Mouse (Mus musculus) neural tube, embryonic 13.5 days (tissue): ENCODE results near the gene Tnxb. TPM values are rescaled to one million over a fixed set of nuclear protein-coding genes. Genes with fewer than 3 reads are reported as not detected.
"Not testable (repeated sequence)": the region's sequence is repeated elsewhere in the genome, so short reads cannot be mapped to it uniquely, and the experiment has no call there.

Experiments
- ATAC-seq: fragments of 200-750 bp; cut with Nextera tagmentation; 2 replicates; pipeline ENCODE4 v1.8.0; 2017; ENCODE audit warnings: low read depth, mild to moderate bottlenecking, moderate TSS enrichment, moderate library complexity
- H3K27ac ChIP-seq: fragments of 300-500 bp; sonication (generic); replicated peaks from 2 replicates; pipeline ENCODE4 v1.5.1; 2015; ENCODE audit warnings: moderate library complexity, mild to moderate bottlenecking, inconsistent platforms
- H3K27me3 ChIP-seq: fragments of 300-500 bp; sonication (generic); 2 replicates; pipeline ENCODE4 v1.6.1; 2015; ENCODE audit warnings: mild to moderate bottlenecking, inconsistent platforms
- H3K36me3 ChIP-seq: fragments of 300-500 bp; sonication (generic); 2 replicates; pipeline ENCODE4 v1.6.1; 2015; ENCODE audit warnings: mild to moderate bottlenecking, inconsistent platforms
- H3K4me1 ChIP-seq: fragments of 300-500 bp; sonication (generic); replicated peaks from 2 replicates; pipeline ENCODE4 v1.6.1; 2015; ENCODE audit warnings: inconsistent platforms
- H3K4me2 ChIP-seq: fragments of 300-500 bp; sonication (generic); 2 replicates; pipeline ENCODE4 v1.6.1; 2015; ENCODE audit warnings: inconsistent platforms, mild to moderate bottlenecking, moderate library complexity
- H3K4me3 ChIP-seq: fragments of 300-500 bp; sonication (generic); 2 replicates; pipeline ENCODE4 v1.5.1; 2015; ENCODE audit warnings: mild to moderate bottlenecking, inconsistent platforms
- H3K9ac ChIP-seq: fragments of 300-500 bp; sonication (generic); 2 replicates; pipeline ENCODE4 v1.6.1; 2015; ENCODE audit warnings: moderate library complexity, mild to moderate bottlenecking, inconsistent platforms
- H3K9me3 ChIP-seq: fragments of 300-500 bp; sonication (generic); 2 replicates; pipeline ENCODE4 v1.6.1; 2016; ENCODE audit warnings: inconsistent platforms
- WGBS: fragments of 180-500 bp; shearing (Covaris S2); methylation state at CpG from one replicate; pipeline ENCODE4 v1.1.7; 2015; 5-methylcytosine and 5-hydroxymethylcytosine counted together
- polyA plus RNA-seq: library from polyadenylated mRNA; unstranded; fragments of >200 nt; fragmentation: Nextera tagmentation; extraction: Ambion mirVana; gene quantifications from 2 replicates; pipeline ENCODE4 v1.2.1, GENCODE M21; 2015

The Tnxb gene
- polyA plus RNA-seq, 1 experiment from 2014 or later, result 0.11 TPM

DNA sequence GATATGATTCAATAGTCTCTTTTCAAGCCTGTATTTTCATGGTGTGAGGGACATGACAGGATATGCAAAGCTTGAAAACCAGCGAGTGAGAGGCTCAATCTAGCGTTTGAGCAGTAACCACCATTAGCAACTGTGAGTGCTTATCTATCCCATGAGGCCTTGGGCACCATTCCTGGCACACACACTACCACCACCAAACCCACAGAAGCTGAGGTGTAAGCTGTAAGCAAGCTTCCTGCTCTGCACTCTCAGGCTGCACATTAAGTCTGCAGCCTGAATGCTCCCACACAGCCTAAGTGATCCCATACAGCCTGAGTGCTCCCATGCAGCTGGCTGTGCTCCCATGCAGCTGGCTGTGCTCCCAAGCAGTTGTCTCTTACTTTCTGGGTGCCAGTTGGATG is 30.3 kb downstream of the Tnxb start:
- 65% methylated on average over 2 of the region's 2 CpGs for WGBS
- ATAC-seq, result no peak
- peaks cover 16% of the 10 kb centered on the region for H3K4me1 ChIP-seq
- no peak overlapping the region for H3K4me2 ChIP-seq
- H3K36me3 ChIP-seq, result no peaks in the 10 kb centered on the region
- H3K9ac ChIP-seq, result no peak overlapping the region
- H3K4me3 ChIP-seq, result no peak overlapping the region
- H3K27me3 ChIP-seq, result no peaks in the 10 kb centered on the region
- H3K9me3 ChIP-seq, result no peaks in the 10 kb centered on the region
- peak overlapping the region; percentile 61 for H3K27ac ChIP-seq

DNA sequence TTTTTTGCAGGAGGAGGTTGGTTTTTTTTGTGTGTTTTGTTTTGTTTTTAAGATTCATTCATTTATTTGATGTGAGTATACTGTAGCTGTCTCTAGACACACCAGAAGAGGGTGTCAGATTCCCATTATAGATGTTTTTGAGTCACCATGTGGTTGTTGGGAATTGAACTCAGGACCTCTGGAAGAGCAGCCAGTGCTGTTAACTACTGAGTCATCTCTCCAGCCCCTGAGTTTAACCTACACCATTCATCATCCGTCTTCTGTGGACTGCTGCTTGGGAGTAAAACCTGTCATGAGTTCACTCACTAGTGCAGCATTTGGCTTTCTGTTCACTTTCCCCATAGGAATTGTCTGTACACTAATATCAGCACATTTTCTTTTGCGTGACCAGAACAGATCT is 36.1 kb downstream of the Tnxb start:
- H3K27ac ChIP-seq, H3K4me2 ChIP-seq, ATAC-seq, H3K4me3 ChIP-seq, H3K36me3 ChIP-seq, H3K4me1 ChIP-seq, H3K27me3 ChIP-seq, H3K9ac ChIP-seq, H3K9me3 ChIP-seq: not testable (repeated sequence)
- WGBS, result 80% methylated on average over 2 of the region's 2 CpGs

DNA sequence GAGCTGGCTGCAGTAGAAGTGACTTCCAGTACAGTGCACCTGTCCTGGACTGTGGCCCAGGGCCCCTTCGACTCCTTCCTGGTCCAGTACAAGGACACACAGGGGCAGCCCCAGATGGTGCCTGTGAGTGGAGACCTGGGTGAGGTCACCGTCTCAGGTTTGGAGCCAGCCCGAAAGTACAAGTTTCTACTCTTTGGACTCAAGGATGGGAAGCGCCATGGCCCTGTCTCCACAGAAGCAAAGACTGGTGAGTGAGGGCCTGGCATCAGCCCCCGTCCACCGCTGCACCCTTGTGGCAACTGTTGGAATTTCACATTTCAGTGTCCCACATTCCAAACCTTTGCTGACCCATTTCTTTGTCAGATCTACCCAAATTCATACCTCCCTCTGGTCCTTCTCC is 42.6 kb downstream of the Tnxb start:
- H3K36me3 ChIP-seq, result no peaks in the 10 kb centered on the region
- H3K9ac ChIP-seq, result no peak overlapping the region
- H3K27ac ChIP-seq, result no peak overlapping the region
- no peaks in the 10 kb centered on the region for H3K4me1 ChIP-seq
- H3K9me3 ChIP-seq, result no peaks in the 10 kb centered on the region
- no peak overlapping the region for H3K4me2 ChIP-seq
- no peaks in the 10 kb centered on the region for H3K27me3 ChIP-seq
- 52% methylated on average over 6 of the region's 6 CpGs for WGBS
- no peak overlapping the region for H3K4me3 ChIP-seq
- ATAC-seq, result no peak

DNA sequence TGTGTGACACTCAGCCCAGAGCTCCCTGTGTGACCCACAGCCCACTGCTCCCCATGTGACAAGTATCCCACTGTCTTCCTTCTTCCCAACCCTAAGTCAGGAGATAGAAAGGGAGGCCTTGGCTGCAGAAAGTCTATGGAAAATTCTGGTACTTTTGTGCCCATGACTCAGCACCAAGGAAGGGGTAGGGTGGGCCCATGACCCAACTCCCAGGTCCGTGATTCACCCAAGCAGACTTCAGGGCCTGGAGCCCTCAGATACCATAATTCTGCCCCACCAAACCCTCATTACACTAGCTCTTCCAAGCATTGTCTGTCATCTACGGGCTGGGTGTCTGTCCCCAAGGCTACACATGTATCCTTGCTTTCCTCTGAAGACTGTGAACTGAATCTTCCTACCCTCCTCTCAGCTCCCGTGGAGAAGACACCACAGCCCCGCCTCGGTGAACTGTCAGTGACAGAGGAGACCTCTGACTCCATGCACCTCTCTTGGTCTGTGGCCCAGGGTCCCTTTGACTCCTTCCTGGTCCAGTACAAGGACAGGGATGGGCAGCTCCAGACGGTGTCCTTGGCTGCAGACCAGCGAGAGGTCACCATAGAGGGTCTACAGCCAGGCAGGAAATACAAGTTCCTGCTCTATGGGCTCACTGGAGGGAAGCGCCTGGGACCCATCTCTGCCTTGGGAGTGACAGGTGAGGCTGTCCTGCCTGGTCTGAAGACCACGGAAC is 44.0 kb downstream of the Tnxb start:
- not testable (repeated sequence) for ATAC-seq, H3K27ac ChIP-seq, H3K4me2 ChIP-seq, H3K4me3 ChIP-seq, H3K27me3 ChIP-seq, H3K9me3 ChIP-seq, H3K36me3 ChIP-seq, H3K9ac ChIP-seq, H3K4me1 ChIP-seq
- whole genome bisulfite sequencing, result 83% methylated on average over 9 of the region's 9 CpGs

DNA sequence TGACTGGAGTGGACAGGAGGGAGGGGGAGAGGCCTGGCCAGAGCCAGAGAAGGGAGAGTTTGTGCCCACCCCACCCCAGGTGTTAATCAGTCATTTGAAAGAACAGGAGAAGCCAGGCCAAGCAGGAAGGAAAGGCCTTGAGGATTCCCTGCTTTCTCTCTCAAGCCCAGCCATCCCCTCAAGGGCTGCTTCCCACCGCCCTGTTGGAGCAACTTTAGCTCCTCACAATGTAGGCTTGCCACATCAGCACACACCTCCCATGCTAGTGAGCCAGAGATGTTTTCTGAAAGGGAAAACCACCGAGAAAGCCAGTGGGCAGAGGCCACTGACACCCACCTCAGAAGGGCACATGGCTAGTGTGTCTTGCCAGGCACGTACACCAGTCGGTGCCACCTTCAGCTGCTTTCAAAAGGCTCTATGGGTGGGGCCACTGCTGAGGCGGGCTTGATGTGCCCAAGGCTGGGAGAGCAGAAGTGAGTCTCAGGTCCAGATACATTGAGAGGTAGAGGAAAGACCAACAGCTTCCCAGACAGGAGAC is 44.6 kb downstream of the Tnxb start:
- H3K27me3 ChIP-seq, H3K9ac ChIP-seq, H3K9me3 ChIP-seq, ATAC-seq, H3K27ac ChIP-seq, H3K4me1 ChIP-seq, H3K4me3 ChIP-seq, H3K36me3 ChIP-seq, H3K4me2 ChIP-seq: not testable (repeated sequence)
- 83% methylated on average over 5 of the region's 5 CpGs for WGBS

DNA sequence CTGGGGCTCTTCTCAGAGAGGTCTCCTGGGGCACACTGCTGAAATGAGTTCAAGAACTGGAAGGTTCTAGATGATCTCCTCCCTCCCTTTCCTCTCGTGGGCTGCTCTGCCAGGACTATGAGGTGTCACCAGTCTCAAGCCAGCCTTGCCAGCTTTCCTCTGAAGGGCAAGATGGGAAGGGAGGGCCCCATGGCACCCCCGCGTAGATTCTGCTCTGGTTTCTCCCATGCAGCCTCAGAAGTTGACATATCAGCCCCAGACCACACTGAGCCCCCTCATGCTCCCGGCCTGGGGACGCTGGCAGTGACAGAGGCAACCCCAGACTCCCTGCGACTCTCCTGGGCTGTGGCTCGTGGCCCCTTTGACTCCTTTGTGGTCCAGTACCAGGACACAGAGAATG is 45.1 kb downstream of the Tnxb start:
- H3K4me1 ChIP-seq, H3K4me2 ChIP-seq, ATAC-seq, H3K9ac ChIP-seq, H3K4me3 ChIP-seq, H3K27ac ChIP-seq, H3K36me3 ChIP-seq, H3K9me3 ChIP-seq, H3K27me3 ChIP-seq: not testable (repeated sequence)
- WGBS, result 85% methylated on average over 7 of the region's 7 CpGs

DNA sequence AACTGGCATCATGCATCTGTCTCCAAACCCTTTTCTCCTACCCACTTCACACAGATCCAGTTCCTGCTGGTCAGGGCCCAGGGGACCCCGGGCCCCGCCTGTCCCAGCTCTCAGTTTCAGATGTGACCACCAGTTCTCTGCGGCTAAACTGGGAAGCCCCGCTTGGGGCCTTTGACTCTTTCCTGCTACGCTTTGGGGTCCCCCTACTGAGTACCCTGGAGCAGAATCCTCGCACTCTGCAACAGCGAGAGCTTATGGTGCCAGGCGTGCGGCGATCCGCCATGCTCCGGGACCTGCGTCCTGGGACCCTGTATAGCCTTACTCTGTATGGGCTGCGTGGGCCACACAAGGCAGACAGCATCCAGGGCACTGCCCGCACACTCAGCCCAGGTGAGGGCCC is 45.9 kb downstream of the Tnxb start:
- Histone ChIP-seq H3K9me3 (no peaks in the 10 kb centered on the region), H3K9ac (no peak overlapping the region), H3K27me3 (no peaks in the 10 kb centered on the region), H3K4me1 (no peaks in the 10 kb centered on the region), H3K36me3 (no peaks in the 10 kb centered on the region), H3K4me3 (no peak overlapping the region), H3K4me2 (no peak overlapping the region), H3K27ac (no peak overlapping the region)
- WGBS, result 89% methylated on average over 15 of the region's 15 CpGs
- no peak for ATAC-seq

DNA sequence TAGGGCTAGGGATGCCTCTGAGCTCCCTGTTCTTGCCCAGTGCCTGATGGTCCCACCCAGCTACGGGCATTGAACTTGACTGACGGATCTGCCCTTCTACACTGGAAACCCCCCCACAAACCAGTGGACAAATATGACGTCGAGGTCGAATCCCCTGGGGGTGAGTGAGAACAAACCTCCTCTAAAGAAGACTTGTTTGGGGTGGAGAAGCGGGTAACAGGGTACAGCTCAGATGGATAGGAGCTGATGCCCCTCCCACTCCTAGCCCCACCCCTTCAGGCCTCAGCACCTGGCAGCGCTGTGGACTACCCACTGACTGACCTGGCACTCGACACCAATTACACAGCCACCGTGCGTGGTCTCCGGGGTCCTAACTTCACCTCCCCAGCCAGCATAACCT is 47.1 kb downstream of the Tnxb start:
- H3K4me1 ChIP-seq, result no peaks in the 10 kb centered on the region
- no peaks in the 10 kb centered on the region for H3K9me3 ChIP-seq
- H3K4me2 ChIP-seq, result no peak overlapping the region
- no peak overlapping the region for H3K9ac ChIP-seq
- no peak for ATAC-seq
- WGBS, result 88% methylated on average over 11 of the region's 11 CpGs
- no peaks in the 10 kb centered on the region for H3K36me3 ChIP-seq
- no peaks in the 10 kb centered on the region for H3K27me3 ChIP-seq
- no peak overlapping the region for H3K4me3 ChIP-seq
- no peak overlapping the region for H3K27ac ChIP-seq

DNA sequence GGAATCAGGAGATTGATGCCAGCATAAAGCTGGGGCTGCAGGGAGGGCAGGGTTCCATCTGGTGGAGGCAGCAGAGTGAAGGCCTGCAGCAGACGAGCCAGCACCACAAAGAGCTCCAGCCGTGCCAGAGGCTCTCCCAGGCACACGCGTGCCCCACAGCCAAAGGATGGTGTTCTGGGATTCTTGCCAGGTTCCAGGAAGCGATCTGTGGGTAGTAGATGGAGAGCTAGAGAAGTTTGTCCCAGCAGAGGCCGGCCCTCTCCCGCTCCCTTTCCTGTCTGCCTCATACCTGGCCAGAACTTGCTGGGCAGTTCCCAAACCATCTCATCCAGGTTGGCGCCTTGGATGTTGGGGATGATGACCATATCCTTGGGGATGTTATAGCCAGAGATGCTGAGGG is 49.6 kb downstream of the Tnxb start:
- H3K4me3 ChIP-seq, H3K4me1 ChIP-seq, H3K4me2 ChIP-seq, H3K9me3 ChIP-seq, H3K27ac ChIP-seq, ATAC-seq, H3K27me3 ChIP-seq, H3K36me3 ChIP-seq, H3K9ac ChIP-seq: not testable (repeated sequence)
- WGBS, result 74% methylated on average over 8 of the region's 8 CpGs

DNA sequence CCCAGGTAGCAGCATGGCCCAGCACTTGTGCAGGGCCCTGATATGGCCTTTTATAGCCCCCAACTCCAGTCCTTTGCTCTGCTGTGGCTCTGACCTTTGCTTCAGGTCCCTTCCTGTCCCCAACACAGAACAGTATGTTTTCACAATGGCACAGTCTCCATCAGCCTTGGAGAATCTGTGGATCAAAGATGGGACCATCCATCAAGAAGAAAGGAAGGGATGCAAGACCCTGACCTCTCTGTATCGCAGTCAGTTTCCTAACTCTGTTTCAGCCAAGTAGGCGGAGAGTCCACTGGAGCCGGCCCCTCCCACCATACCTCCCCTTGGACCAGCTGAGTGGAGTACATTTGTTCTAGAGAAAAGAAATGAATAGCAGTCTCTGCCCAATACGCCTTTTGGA is 51.9 kb downstream of the Tnxb start:
- not testable (repeated sequence) for H3K4me2 ChIP-seq, ATAC-seq, H3K27me3 ChIP-seq, H3K4me1 ChIP-seq, H3K4me3 ChIP-seq, H3K9ac ChIP-seq, H3K36me3 ChIP-seq, H3K27ac ChIP-seq, H3K9me3 ChIP-seq
- 90% methylated on average over 4 of the region's 4 CpGs for WGBS

DNA sequence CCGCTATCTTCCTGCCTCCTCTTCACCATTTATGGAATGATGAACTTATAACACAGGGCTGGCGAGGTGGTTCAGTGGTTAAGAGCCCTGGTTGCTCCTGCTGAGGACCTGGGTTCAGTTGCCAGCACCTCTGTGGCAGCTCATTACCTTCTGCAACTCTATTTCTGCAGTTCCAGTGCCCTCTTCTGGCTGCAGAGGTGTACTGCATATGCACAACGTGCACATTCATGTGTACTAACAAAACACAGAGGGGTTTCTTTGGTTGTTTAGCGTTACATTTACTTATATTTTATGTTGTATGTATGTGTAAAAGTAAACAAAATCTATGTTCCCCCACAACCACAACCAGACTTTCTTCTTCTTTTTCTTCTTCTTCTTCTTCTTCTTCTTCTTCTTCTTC is 52.7 kb downstream of the Tnxb start:
- ATAC-seq, result no peak
- 91% methylated on average over 4 of the region's 4 CpGs for WGBS
- Histone ChIP-seq H3K27me3 (no peaks in the 10 kb centered on the region), H3K36me3 (no peaks in the 10 kb centered on the region), H3K4me2 (no peak overlapping the region), H3K9me3 (peaks cover 4% of the 10 kb centered on the region; the same call in 1 of the 2 replicates), H3K27ac (no peak overlapping the region), H3K4me3 (no peak overlapping the region), H3K9ac (no peak overlapping the region), H3K4me1 (no peaks in the 10 kb centered on the region)

DNA sequence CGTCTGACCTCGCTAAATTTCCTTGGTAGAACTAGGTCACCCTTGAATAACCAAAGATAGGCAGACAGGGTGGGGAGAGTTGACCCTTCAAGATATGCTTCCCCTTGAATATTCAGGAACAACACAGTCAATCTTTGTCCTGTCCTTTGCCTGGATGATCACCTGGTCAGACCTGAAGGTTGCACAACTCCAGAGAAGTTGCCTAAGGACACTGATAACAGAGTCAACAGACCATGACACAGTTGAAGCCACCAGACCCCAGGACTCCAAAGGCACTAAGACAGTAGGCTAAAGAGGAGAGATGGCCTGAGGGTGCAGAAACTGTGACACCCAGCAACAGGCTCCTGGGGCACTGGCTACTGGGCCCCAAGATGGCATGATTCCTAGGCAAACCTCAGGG is 57.6 kb downstream of the Tnxb start:
- Histone ChIP-seq H3K4me3 (no peak overlapping the region), H3K4me1 (no peaks in the 10 kb centered on the region), H3K9me3 (peaks cover 2% of the 10 kb centered on the region; the same call in 1 of the 2 replicates), H3K36me3 (no peaks in the 10 kb centered on the region), H3K9ac (no peak overlapping the region), H3K4me2 (no peak overlapping the region), H3K27me3 (no peaks in the 10 kb centered on the region), H3K27ac (no peak overlapping the region)
- ATAC-seq, result no peak
- WGBS, result 91% methylated on average over 2 of the region's 2 CpGs

DNA sequence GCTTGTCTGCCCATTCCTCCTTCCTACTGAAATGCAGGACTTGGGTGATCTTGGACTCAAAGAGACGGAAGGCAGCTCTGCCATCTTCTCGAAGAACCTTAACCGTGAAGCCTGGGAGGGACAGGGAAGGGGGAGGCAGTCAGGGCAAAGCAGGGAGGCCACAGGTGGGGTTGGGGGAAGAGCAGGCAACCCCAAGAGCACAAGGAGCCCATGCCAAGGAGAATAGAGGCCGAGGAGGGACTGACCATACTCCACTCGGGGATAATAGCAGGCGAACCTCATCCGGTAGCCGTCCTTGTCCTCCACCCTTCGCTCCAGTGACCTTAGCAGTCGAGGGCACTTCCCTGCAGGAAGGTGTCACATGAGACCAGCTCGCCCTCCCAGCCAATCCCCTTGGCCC is 58.8 kb downstream of the Tnxb start:
- H3K9me3 ChIP-seq, H3K4me3 ChIP-seq, H3K9ac ChIP-seq, H3K27ac ChIP-seq, H3K4me2 ChIP-seq, H3K36me3 ChIP-seq, H3K27me3 ChIP-seq, ATAC-seq, H3K4me1 ChIP-seq: not testable (repeated sequence)
- WGBS, result 74% methylated on average over 11 of the region's 11 CpGs
